Mouse (Mus musculus) hindlimb bud, embryonic 11.5 days (tissue): ENCODE measurements around the gene Myod1.

Source experiments
- DNase-seq: peaks from one replicate; pipeline ENCODE4 v3.0.0-alpha.2; 2012; ENCODE audit warnings: low read depth, low spot score; ENCODE audit errors: extremely low spot score

The Myod1 gene

GRCm38 (mm10) chr7:46413959-46414725 is 37.9 kb downstream of the Myod1 start:
- DNase-seq, result no peak

- no peak for DNase-seq
Observed at GRCm38 (mm10) chr7:46415818-46416425, 39.6 kb downstream of the Myod1 start.

- DNase-seq, result no peak
Observed at GRCm38 (mm10) chr7:46417467-46417866, 41.2 kb downstream of the Myod1 start.

GRCm38 (mm10) chr7:46418102-46418622 is 41.9 kb downstream of the Myod1 start:
- no peak for DNase-seq

GRCm38 (mm10) chr7:46421535-46421934 is 45.3 kb downstream of the Myod1 start:
- DNase-seq, result no peak

- no peak for DNase-seq
Observed at GRCm38 (mm10) chr7:46422052-46422763, 45.9 kb downstream of the Myod1 start.

- DNase-seq, result no peak
Observed at GRCm38 (mm10) chr7:46422764-46423412, 46.6 kb downstream of the Myod1 start.

GRCm38 (mm10) chr7:46423951-46424350 is 47.7 kb downstream of the Myod1 start:
- DNase-seq, result no peak

GRCm38 (mm10) chr7:46425012-46425411 is 48.7 kb downstream of the Myod1 start:
- no peak for DNase-seq
